Mouse (Mus musculus) adipocyte (in vitro differentiated cells): ENCODE results near the gene Tmtc1.

Source experiments
- DNase-seq: peaks from one replicate; pipeline ENCODE4 v3.0.0-alpha.2; 2016; ENCODE audit warnings: low spot score

Tmtc1 gene

GRCm38 (mm10) chr6:148420387-148420786 is 23.8 kb downstream of the Tmtc1 start:
- no peak for DNase-seq

- DNase-seq: no peak
Observed at GRCm38 (mm10) chr6:148416597-148416996, 27.6 kb downstream of the Tmtc1 start.

- DNase-seq: no peak
Observed at GRCm38 (mm10) chr6:148413638-148414037, 30.6 kb downstream of the Tmtc1 start.

- no peak for DNase-seq
Observed at GRCm38 (mm10) chr6:148406792-148407490, 37.2 kb downstream of the Tmtc1 start.

GRCm38 (mm10) chr6:148405599-148405998 is 38.6 kb downstream of the Tmtc1 start:
- DNase-seq: no peak

- DNase-seq: peak; percentile 12
Observed at GRCm38 (mm10) chr6:148404500-148404899, 39.7 kb downstream of the Tmtc1 start.

- DNase-seq: no peak
Observed at GRCm38 (mm10) chr6:148403761-148404160, 40.4 kb downstream of the Tmtc1 start.

GRCm38 (mm10) chr6:148401031-148401430 is 43.2 kb downstream of the Tmtc1 start:
- DNase-seq: no peak

- no peak for DNase-seq
Observed at GRCm38 (mm10) chr6:148399541-148399940, 44.6 kb downstream of the Tmtc1 start.

GRCm38 (mm10) chr6:148398888-148399287 is 45.3 kb downstream of the Tmtc1 start:
- no peak for DNase-seq

GRCm38 (mm10) chr6:148397270-148397669 is 46.9 kb downstream of the Tmtc1 start:
- DNase-seq: no peak

GRCm38 (mm10) chr6:148395272-148395671 is 48.9 kb downstream of the Tmtc1 start:
- no peak for DNase-seq

GRCm38 (mm10) chr6:148394294-148394693 is 49.9 kb downstream of the Tmtc1 start:
- DNase-seq: no peak

- no peak for DNase-seq
Observed at GRCm38 (mm10) chr6:148392147-148392546, 52.0 kb downstream of the Tmtc1 start.

GRCm38 (mm10) chr6:148391286-148391685 is 52.9 kb downstream of the Tmtc1 start:
- DNase-seq: no peak

- no peak for DNase-seq
Observed at GRCm38 (mm10) chr6:148390630-148391276, 53.4 kb downstream of the Tmtc1 start.

GRCm38 (mm10) chr6:148387990-148388389 is 56.2 kb downstream of the Tmtc1 start:
- DNase-seq: no peak

GRCm38 (mm10) chr6:148384111-148384895 is 59.9 kb downstream of the Tmtc1 start:
- DNase-seq: peak; percentile 31

- peak; percentile 51 for DNase-seq
Observed at GRCm38 (mm10) chr6:148381163-148381782, 62.9 kb downstream of the Tmtc1 start.

GRCm38 (mm10) chr6:148375618-148376209 is 68.5 kb downstream of the Tmtc1 start:
- no peak for DNase-seq

GRCm38 (mm10) chr6:148375015-148375414 is 69.2 kb downstream of the Tmtc1 start:
- no peak for DNase-seq

- no peak for DNase-seq
Observed at GRCm38 (mm10) chr6:148373444-148373843, 70.7 kb downstream of the Tmtc1 start.
